Mouse (Mus musculus) cerebellum, adult 9-11 months (tissue): Measurements from ENCODE around the gene Igsf6.
"Not testable (repeated sequence)": the region's sequence is repeated elsewhere in the genome, so short reads cannot be mapped to it uniquely, and the experiment has no call there.

Experiments used
- DNase-seq: peaks from one replicate; pipeline ENCODE4 v3.0.0; 2022

Igsf6 gene

DNA sequence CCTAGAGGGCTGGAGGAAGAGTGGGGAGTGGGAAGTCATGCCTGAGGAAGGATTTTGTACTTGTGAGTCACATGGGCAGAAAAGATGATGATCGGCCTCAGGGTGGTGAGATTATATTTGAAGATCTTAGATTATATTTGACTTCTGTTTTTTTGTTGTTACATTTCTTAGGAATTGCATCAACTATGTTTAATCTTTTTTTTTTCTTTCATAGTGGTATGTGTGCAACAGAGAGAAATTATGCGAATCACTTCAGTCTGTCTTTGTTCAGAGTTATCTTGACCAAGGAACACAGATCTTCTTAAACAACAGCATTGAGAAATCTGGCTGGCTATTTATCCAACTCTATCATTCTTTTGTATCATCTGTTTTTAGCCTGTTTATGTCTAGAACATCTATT lies 26.7 kb downstream of the Igsf6 start:
- DNase-seq: no peak

DNA sequence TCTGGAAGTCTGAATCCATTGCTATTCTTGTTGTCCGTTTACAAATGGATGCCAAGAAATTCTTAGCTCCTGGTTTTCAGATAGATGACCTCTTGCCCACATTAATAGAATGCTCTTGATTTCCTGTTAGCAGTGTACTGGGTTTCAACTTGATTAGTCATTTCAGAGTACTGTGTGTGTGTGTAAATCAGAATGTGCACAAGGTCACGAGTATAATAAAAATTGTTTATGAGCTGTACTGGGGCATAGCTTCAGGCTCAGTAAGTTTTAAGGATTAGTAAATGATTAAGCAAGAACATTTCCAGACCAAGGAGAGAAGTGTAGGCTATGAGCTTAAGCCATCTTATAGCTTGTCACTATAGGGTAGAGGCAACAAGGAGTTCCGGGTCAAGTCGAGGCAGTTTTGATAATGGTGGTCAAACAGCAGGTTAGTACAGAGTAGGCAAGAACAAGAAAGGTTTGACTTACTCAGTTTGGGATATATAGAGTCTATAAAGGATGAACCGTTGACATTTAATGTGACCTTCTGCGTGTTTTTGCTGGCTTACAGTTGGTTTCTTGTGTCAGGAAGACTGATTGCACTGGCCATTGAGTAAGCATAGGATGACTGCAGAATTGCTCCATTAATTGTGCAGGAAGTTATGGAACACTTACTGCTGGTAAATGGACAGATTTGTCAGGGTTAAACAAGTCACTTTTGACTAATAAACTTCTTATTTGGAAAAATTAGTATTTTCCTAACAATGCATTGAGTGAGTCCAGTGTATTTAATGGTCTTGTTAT lies 28.5 kb downstream of the Igsf6 start:
- DNase-seq: no peak

GRCm38 (mm10) chr7:121044251-121044650 lies 30.1 kb downstream of the Igsf6 start:
- DNase-seq: no peak

DNA sequence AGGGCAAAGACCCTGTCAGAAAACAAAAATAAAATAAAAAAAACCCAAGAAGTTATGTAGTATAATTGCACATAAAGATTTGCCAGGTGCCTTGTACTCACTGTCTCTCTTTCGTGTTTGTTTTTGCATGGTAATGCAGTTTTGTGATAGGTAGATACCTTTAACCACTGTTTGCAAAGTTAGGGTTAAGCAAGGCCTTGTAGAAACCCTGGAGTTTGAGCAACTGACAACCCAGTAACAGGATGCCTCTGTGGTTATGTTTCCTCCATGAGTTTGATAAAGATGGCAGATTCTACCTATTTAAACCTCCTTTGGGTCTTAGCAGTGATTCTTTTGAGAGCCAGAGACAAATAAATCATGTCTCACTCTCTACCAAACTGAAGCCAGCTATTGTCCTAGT lies 30.9 kb downstream of the Igsf6 start:
- DNase-seq: no peak

DNA sequence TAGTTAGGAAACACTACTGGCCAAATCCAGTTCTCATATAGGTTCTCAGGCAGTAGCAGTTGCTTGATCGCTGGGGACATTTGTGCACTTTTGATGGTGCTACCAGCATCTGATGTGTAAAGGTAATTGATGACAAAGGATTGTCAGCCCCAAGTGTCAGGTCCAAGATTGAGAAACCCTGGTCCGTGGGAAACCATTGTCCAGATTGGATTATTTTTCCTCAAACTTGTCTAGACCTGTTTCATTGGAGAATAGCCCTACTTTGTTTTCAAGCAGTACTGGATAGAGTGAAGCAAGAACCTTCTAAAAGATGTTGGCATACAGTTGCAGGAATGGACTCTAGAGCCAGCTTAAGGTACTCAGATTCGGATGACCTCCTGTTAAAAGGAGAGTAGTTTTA lies 31.4 kb downstream of the Igsf6 start:
- no peak for DNase-seq

DNA sequence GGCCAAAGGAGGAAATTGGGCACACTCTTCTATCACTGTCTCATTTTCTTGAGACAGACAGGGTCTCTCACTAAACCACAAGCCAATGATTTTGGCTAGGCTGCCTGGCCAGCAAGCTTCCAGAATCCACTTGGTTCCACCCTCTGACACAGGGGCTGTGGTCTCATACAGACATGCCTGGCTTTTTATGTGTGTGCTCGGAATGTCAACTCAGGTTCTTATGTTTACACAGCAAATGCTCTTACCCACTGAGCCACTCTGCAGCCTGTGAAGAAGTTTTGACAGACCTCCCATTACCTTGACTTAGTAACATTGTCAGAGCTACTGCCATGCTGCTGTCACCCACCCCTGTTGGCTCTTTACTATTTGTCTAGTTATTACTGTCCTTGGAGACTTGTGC lies 32.4 kb downstream of the Igsf6 start:
- no peak for DNase-seq

DNA sequence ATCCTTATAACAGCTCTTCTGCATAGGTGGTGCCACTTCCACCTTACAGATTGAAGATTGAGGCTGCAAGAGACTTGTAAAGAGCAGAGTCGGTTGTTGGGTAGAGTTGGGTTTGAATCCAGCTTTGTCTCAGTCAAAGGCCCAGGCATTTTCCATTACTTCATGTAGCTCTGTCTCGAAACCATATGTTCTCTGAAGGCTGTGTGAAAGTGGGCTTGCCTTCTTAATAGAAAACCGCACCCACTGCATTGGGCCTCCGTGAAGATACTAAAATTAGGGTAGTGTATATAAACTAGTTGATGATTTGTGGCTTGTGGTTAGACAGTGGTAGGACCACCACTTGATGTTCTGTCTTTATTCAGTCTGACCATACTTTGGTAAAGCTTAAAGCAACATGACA lies 33.8 kb downstream of the Igsf6 start:
- no peak for DNase-seq

GRCm38 (mm10) chr7:121035161-121035721 lies 39.1 kb downstream of the Igsf6 start:
- DNase-seq: peak; percentile 41

DNA sequence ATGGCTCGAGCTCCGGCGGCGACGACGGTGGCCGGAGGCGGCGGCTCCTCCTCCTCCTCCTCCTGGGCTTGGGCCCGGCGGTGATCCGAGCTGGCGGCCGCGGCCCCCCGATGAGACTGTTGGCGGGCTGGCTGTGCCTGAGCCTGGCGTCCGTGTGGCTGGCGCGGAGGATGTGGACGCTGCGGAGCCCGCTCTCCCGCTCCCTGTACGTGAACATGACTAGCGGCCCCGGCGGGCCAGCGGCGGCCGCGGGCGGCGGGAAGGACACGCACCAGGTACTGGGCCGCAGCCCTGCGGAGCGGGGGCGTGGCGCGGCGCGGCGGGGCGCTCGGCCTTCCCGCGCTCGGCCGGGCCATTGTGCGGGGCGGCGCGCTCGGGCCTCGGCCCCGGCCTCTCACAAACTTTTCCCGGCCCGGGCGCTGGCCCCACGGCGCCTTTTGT lies 39.7 kb downstream of the Igsf6 start:
- DNase-seq: peak; percentile 83

- DNase-seq: peak; percentile 94
Observed at GRCm38 (mm10) chr7:121033856-121034652, 40.3 kb downstream of the Igsf6 start, which contains the start of gene Mettl9. Gene Mettl9 (plus strand): TSS chr7:121034445.

GRCm38 (mm10) chr7:121029947-121030346 lies 44.4 kb downstream of the Igsf6 start:
- not testable (repeated sequence) for DNase-seq

- no peak for DNase-seq
Observed at GRCm38 (mm10) chr7:121026300-121026699, 48.1 kb downstream of the Igsf6 start.

DNA sequence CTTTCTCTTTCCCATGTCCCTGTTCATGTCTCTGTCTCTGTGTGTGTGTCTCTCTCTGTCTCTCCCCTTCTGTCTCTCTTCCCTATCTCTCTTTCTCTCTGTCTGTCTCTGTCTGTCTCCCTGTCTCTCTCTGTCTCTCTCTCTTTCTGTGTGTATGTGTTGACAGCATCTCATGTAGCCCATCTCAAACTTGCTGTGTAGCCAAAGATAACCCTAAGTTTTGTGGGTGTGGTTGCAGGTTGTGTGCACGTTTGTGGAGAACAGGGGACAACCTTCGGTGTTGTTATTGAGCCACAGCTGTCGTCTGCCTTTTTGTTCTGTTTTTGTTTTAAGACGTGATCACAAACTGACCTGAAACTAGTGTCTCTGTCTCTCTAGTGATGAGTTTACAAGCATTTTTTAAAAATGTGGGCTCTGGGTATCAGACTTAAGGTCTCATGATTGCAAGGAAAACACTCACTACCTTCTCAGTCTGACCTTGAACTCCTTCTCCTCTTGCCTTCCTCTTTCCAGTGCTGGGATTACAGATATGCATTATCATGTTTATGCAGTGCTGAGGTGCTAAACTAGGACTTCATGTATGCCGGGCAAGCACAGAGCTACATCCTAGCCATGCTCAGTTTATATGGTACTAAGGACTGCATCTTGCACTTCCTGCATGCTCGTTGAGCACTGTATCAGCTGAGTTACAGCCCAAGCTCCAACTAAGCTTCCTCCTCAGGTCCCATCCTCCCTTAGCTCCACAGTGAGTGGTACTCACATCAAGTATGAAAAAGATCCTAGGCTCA lies 49.0 kb downstream of the Igsf6 start:
- DNase-seq: no peak

DNA sequence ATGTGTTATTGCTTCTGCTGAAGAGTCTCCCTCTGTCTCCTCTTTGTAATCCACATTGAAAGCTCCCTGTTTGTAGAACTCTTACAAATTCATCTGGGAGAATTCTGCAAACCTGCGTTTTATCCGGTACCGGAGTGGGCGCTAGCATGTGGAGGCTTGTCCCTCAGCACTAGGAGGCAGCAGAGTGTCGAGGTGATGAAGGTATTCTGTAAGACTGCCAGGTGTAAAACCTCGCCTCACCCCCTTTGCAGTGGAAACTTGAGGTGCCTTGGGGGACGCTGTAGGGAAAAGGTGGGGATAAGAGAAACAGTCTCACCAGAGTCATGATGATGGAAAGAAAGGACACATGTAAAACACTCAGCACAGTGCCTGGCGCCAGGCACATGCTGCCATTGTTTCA lies 54.1 kb downstream of the Igsf6 start:
- no peak for DNase-seq

DNA sequence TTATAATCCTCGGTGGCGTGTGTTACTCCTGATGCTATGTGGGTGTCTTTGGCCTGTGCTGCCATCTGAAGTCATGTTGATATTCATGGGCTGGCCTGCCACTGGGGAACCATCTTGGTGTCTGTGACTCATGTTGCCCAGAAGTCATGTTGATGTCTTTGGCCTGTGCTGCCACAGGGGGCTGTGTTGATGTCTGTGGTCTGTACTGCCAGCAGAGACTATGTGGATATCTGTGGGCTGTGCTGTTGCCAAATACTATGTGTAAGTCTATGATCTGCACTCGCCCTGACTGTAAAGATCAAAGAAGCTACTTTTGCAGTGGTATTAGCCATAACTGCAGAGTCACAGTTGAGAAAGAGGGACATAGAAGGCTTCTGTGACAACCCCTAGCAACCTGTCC lies 55.6 kb downstream of the Igsf6 start:
- DNase-seq: no peak

DNA sequence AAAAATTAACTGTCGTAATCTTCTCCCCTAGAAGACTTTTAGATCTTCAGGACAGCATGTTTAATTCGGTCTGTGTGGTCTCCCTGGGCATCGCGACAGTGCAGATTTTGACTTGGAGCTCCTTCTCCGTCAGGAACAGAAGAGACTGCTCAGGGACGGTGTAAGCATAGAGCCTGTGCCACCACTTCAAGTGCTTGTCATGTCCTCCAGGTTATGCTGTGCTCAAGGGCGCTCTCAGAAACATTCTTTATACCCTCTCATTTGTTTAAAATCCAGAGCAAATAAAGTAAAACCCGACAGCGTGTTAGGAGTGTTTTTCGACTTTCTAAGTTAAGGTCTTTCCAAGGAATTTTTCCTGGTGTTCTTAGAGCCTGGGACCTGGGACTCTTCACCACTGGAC lies 59.9 kb downstream of the Igsf6 start:
- no peak for DNase-seq
